Mouse (Mus musculus) left cerebral cortex, postnatal 14 days (tissue): ENCODE data around the gene Olfr907. TPM values are rescaled to one million over a fixed set of nuclear protein-coding genes. Genes with fewer than 3 reads are reported as not detected.

Experiments
- DNase-seq, 2 experiments: peaks; one replicate each; pipeline ENCODE4 v3.0.0; 2021 to 2022; ENCODE audit warnings: low spot score in 2 of 2, mixed read lengths in 1 of 2
- intact Hi-C: fragments of 180-260 bp; cut with DNase I; formaldehyde crosslinking; loops from one replicate; pipeline ENCODE4 v1.15.1; 2025
- long read RNA-seq, 2 experiments: library from polyadenylated mRNA; stranded (forward); transcript quantifications; one replicate each; pipeline ENCODE4 v2.0.0; 2021
- total RNA-seq, 2 experiments: library from RNA; stranded (reverse); gene quantifications; 2 replicates each; pipeline ENCODE4 v1.2.3; 2021

Gene Olfr907
- not detected for total RNA-seq
- long read RNA-seq, experiment 1 = 0 reads
- long read RNA-seq, experiment 2 = 0 reads

GRCm38 (mm10) chr9:38495501-38495900 is at the start of gene Olfr907:
Gene Olfr907, plus strand, starts transcription at chr9:38495801.
- intact Hi-C loops = no loop called here
- no peak for DNase-seq

GRCm38 (mm10) chr9:38447352-38447751 is 48.2 kb upstream of the Olfr907 start, which contains the start of gene Olfr902:
Gene Olfr902, plus strand, starts transcription at chr9:38447652.
- intact Hi-C loops = no loop called here
- DNase-seq = no peak

GRCm38 (mm10) chr9:38462844-38463243 is 32.8 kb upstream of the Olfr907 start, which contains the start of gene Olfr904:
Gene Olfr904, plus strand, starts transcription at chr9:38463144.
- intact Hi-C loops = no loop called here
- DNase-seq = no peak

- DNase-seq = no peak
- intact Hi-C loops = no loop called here
Observed at GRCm38 (mm10) chr9:38470807-38471206, 24.8 kb upstream of the Olfr907 start, which contains the start of gene Olfr905. Gene Olfr905, plus strand, starts transcription at chr9:38471107.

- intact Hi-C loops = no loop called here
- DNase-seq = no peak
Observed at GRCm38 (mm10) chr9:38486785-38487184, 8.8 kb upstream of the Olfr907 start, which contains the start of gene Olfr906. Gene Olfr906, plus strand, starts transcription at chr9:38487085.

- intact Hi-C loops = no loop called here
- no peak for DNase-seq
Observed at GRCm38 (mm10) chr9:38512353-38512752, 16.8 kb downstream of the Olfr907 start.

- DNase-seq = no peak
- intact Hi-C loops = no loop called here
Observed at GRCm38 (mm10) chr9:38521280-38521679, 25.7 kb downstream of the Olfr907 start, which contains the start of gene Olfr911-ps1. Gene Olfr911-ps1, plus strand, starts transcription at chr9:38521580.

GRCm38 (mm10) chr9:38537549-38537948 is 41.9 kb downstream of the Olfr907 start, which contains the start of gene Olfr910:
Gene Olfr910, plus strand, starts transcription at chr9:38537849.
- no peak for DNase-seq
- intact Hi-C loops = no loop called here

Other genes with a start within 250 kb of the Olfr907 start
- gene Olfr143, start 243.0 kb upstream of the Olfr907 start, total RNA-seq = not detected
- gene Olfr895, start 227.9 kb upstream of the Olfr907 start, total RNA-seq = not detected
- not detected for gene Olfr896-ps1, start 204.7 kb upstream of the Olfr907 start, total RNA-seq
- gene Olfr25, start 166.7 kb upstream of the Olfr907 start, total RNA-seq = under 1 TPM in 1 of 2 experiments, not detected in 1; 0.04 TPM
- not detected for gene Olfr898, start 147.4 kb upstream of the Olfr907 start, total RNA-seq
- not detected for gene Olfr250, start 128.9 kb upstream of the Olfr907 start, total RNA-seq
- not detected for gene Olfr251, start 118.7 kb upstream of the Olfr907 start, total RNA-seq
- not detected for gene Olfr147, start 94.1 kb upstream of the Olfr907 start, total RNA-seq
- gene Olfr901, start 66.3 kb upstream of the Olfr907 start, total RNA-seq = not detected
- gene Olfr902, start 48.1 kb upstream of the Olfr907 start, total RNA-seq = not detected
- not detected for gene Olfr904, start 32.7 kb upstream of the Olfr907 start, total RNA-seq
- not detected for gene Olfr905, start 24.7 kb upstream of the Olfr907 start, total RNA-seq
- gene Olfr906, start 8.7 kb upstream of the Olfr907 start, total RNA-seq = not detected
- gene Olfr911-ps1, start 25.8 kb downstream of the Olfr907 start, total RNA-seq = not detected
- not detected for gene Olfr910, start 42.0 kb downstream of the Olfr907 start, total RNA-seq
- gene Olfr912, start 84.4 kb downstream of the Olfr907 start, total RNA-seq = not detected
- gene Olfr913, start 97.0 kb downstream of the Olfr907 start, total RNA-seq = not detected
- not detected for gene Olfr914, start 109.3 kb downstream of the Olfr907 start, total RNA-seq
- gene Olfr916, start 164.1 kb downstream of the Olfr907 start, total RNA-seq = not detected
- not detected for gene Olfr917, start 170.0 kb downstream of the Olfr907 start, total RNA-seq
- not detected for gene Olfr918, start 178.8 kb downstream of the Olfr907 start, total RNA-seq
- not detected for gene Olfr919, start 207.9 kb downstream of the Olfr907 start, total RNA-seq
- 1 to 10 TPM; 6.5 to 8.3 TPM for gene Vwa5a, start 222.5 kb downstream of the Olfr907 start, total RNA-seq